In genomic region chr16:45098186-45098885, GRCm38 (mm10) we compare ENCODE assay signal across 14 mouse cellular contexts. TPM values are rescaled to one million over a fixed set of nuclear protein-coding genes. Genes with fewer than 3 reads are reported as not detected.
DNase-seq lines count a peak whose midpoint lies in the region; ATAC-seq and TF ChIP-seq lines count a peak whose summit lies in the region.
"Had no signal": no experiment of that assay in that cellular context is flagged by ENCODE, and none has a peak within 500 bp of the region (broad histone marks: within the 10 kb centered on the region; RNA-seq: fewer than 3 reads in every experiment).

No protein-coding gene starts in this region.

- H3K27ac ChIP-seq in embryonic facial prominence, embryonic 12.5 days, result no peak overlapping the region
- H3K27ac ChIP-seq in embryonic facial prominence, embryonic 10.5 days (replicated peaks), result no peak overlapping the region
- no peak overlapping the region for H3K27ac ChIP-seq in kidney, adult 2 months (ENCODE audit: insufficient read depth, low read depth, low read length)
- no peak overlapping the region for H3K27ac ChIP-seq in intestine, postnatal 0 days (ENCODE audit: low read depth, low read length)
- H3K27ac ChIP-seq: midbrain, embryonic 12.5 days had no signal

- no peaks in the 10 kb centered on the region for H3K36me3 ChIP-seq in embryonic facial prominence, embryonic 12.5 days
- no peaks in the 10 kb centered on the region for H3K36me3 ChIP-seq in embryonic facial prominence, embryonic 10.5 days (replicated peaks)
- no peaks in the 10 kb centered on the region for H3K36me3 ChIP-seq in kidney, adult 2 months (ENCODE audit: control insufficient read depth, insufficient read depth, low read length)
- H3K36me3 ChIP-seq in intestine, postnatal 0 days (ENCODE audit: control insufficient read depth, insufficient read depth), result no peaks in the 10 kb centered on the region
- H3K36me3 ChIP-seq: midbrain, embryonic 12.5 days had no signal

- H3K4me1 ChIP-seq in embryonic facial prominence, embryonic 12.5 days, result peaks cover 13% of the 10 kb centered on the region; the same call in 1 of the 2 replicates
- peaks cover 26% of the 10 kb centered on the region for H3K4me1 ChIP-seq in embryonic facial prominence, embryonic 10.5 days
- H3K4me1 ChIP-seq in kidney, adult 2 months (ENCODE audit: control insufficient read depth, insufficient read depth, low read length), result no peaks in the 10 kb centered on the region
- no peaks in the 10 kb centered on the region for H3K4me1 ChIP-seq in intestine, postnatal 0 days (replicated peaks; ENCODE audit: control insufficient read depth, insufficient read depth, low read length)

- no peaks in the 10 kb centered on the region for H3K9me3 ChIP-seq in embryonic facial prominence, embryonic 12.5 days
- no peaks in the 10 kb centered on the region for H3K9me3 ChIP-seq in embryonic facial prominence, embryonic 10.5 days
- no peaks in the 10 kb centered on the region for H3K9me3 ChIP-seq in intestine, postnatal 0 days (ENCODE audit: control insufficient read depth)
- H3K9me3 ChIP-seq: midbrain, embryonic 12.5 days had no signal

- no peak overlapping the region for H3K4me3 ChIP-seq in embryonic facial prominence, embryonic 12.5 days
- H3K4me3 ChIP-seq in embryonic facial prominence, embryonic 10.5 days, result no peak overlapping the region
- H3K4me3 ChIP-seq in kidney, adult 2 months (ENCODE audit: insufficient read depth, low read depth, low read length), result 0 out of 2 replicates have a peak overlapping the region, but pooled peaks have one; percentile 5
- no peak overlapping the region for H3K4me3 ChIP-seq in intestine, postnatal 0 days (ENCODE audit: low read depth, low read length)
- H3K4me3 ChIP-seq: midbrain, embryonic 12.5 days had no signal

- DNase-seq in embryonic facial prominence, embryonic 10.5 days (ENCODE audit: low spot score), result no peak
- DNase-seq in kidney, adult 2 months, result no peak
- no peak for DNase-seq in kidney, postnatal 36 days
- DNase-seq in adipocyte (ENCODE audit: low spot score), result peak; percentile 60
- no peak for DNase-seq in MN1 (ENCODE audit: low spot score)
- DNase-seq in adrenal gland, adult 8-10 months, result no peak
- DNase-seq: adrenal gland, postnatal 25 days; cerebellum, postnatal 14 days; liver; retina, postnatal 1 day had no signal

- no peak for TF ChIP-seq POLR2A in kidney, adult 2 months (IDR thresholded peaks at IDR 0.05; ENCODE audit: low read depth, low read length)

- WGBS in embryonic facial prominence, embryonic 12.5 days, result 65% methylated on average over 10 of the region's 10 CpGs
- WGBS in embryonic facial prominence, embryonic 10.5 days, result 74% methylated on average over 10 of the region's 10 CpGs
- WGBS in kidney, adult 2 months, result 37% methylated on average over 10 of the region's 10 CpGs
- WGBS in intestine, postnatal 0 days, result 50% methylated on average over 10 of the region's 10 CpGs

- no peaks in the 10 kb centered on the region for H3K27me3 ChIP-seq in embryonic facial prominence, embryonic 12.5 days
- H3K27me3 ChIP-seq in embryonic facial prominence, embryonic 10.5 days (replicated peaks; ENCODE audit: low read depth, poor library complexity, severe bottlenecking), result no peaks in the 10 kb centered on the region
- no peaks in the 10 kb centered on the region; the same call in 1 of the 2 replicates for H3K27me3 ChIP-seq in kidney, adult 2 months (replicated peaks; ENCODE audit: control insufficient read depth, insufficient read depth, low read length)
- H3K27me3 ChIP-seq in intestine, postnatal 0 days (replicated peaks; ENCODE audit: control insufficient read depth, insufficient read depth, low read length), result no peaks in the 10 kb centered on the region
- H3K27me3 ChIP-seq: midbrain, embryonic 12.5 days had no signal

- TF ChIP-seq CTCF in kidney, adult 2 months (conservative IDR thresholded peaks at IDR 0.05; ENCODE audit: insufficient read depth, insufficient read length, low read depth, low read length), result no peak
- no peak for TF ChIP-seq CTCF in intestine, postnatal 0 days (IDR thresholded peaks at IDR 0.05; ENCODE audit: low read depth)

- H3K9ac ChIP-seq in embryonic facial prominence, embryonic 12.5 days, result no peak overlapping the region
- H3K9ac ChIP-seq in intestine, postnatal 0 days (ENCODE audit: low read depth, low read length), result no peak overlapping the region
- H3K9ac ChIP-seq: midbrain, embryonic 12.5 days had no signal

- peak overlapping the region; percentile 1; the same call in 1 of the 2 replicates for H3K4me2 ChIP-seq in embryonic facial prominence, embryonic 12.5 days (replicated peaks)
- peak overlapping the region; percentile 38; the same call in 1 of the 2 replicates for H3K4me2 ChIP-seq in intestine, postnatal 0 days (replicated peaks; ENCODE audit: low read depth)
- H3K4me2 ChIP-seq: midbrain, embryonic 12.5 days had no signal

- ATAC-seq in embryonic facial prominence, embryonic 12.5 days (ENCODE audit: insufficient number of reproducible peaks, insufficient read depth, low FRiP score, low TSS enrichment), result no peak
- ATAC-seq in intestine, postnatal 0 days, result no peak

RNA-seq across cellular contexts. Expression of gene Ccdc80, which starts 5.1 kb away (rescaled TPM):
- polyA plus RNA-seq in embryonic facial prominence, embryonic 12.5 days (2016; fragmentation: Nextera tagmentation; extraction: Ambion mirVana), result 38.7 and 49.6 TPM in 2 replicates
- polyA plus RNA-seq in embryonic facial prominence, embryonic 10.5 days (2016; fragmentation: Nextera tagmentation; extraction: Ambion mirVana), result 25.2 and 25.7 TPM in 2 replicates
- 7.6 and 10.4 TPM in 2 replicates for polyA plus RNA-seq in kidney, adult 2 months (2012; rRNA removed)
- 37.2 and 37.7 TPM in 2 replicates for polyA plus RNA-seq in intestine, postnatal 0 days (2015; fragmentation: Nextera tagmentation; extraction: Ambion mirVana)
- 100 to 1,000 TPM in 1 of 4 experiments, 10 to 100 TPM in 3; 27.8 to 133 (median 47.9) TPM for total RNA-seq in adrenal gland, adult 8-10 months (2022)
- total RNA-seq: MEL had no signal
